Mouse (Mus musculus) olfactory bulb, adult 2 months (tissue): Measurements from ENCODE around the gene Vmn1r215.

Experiments
- CTCF ChIP-seq: fragments of 200-500 bp; IDR thresholded peaks from 2 replicates; pipeline ENCODE4 v1.5.1; 2012; ENCODE audit warnings: low read depth, mild to moderate bottlenecking, low read length, moderate library complexity; ENCODE audit not compliant: insufficient read depth
- POLR2A ChIP-seq: fragments of 200-500 bp; IDR thresholded peaks from 2 replicates; pipeline ENCODE4 v1.6.1; 2012; ENCODE audit warnings: mild to moderate bottlenecking, low read depth, low read length, moderate library complexity; ENCODE audit not compliant: insufficient read depth

- no peak for TF ChIP-seq CTCF
- no peak for TF ChIP-seq POLR2A
Observed at GRCm38 (mm10) chr13:23057778-23058177, 10.0 kb upstream of the Vmn1r215 start.
